Mouse (Mus musculus) embryonic facial prominence, embryonic 15.5 days (tissue): Measurements from ENCODE around the gene Romo1. TPM values are rescaled to one million over a fixed set of nuclear protein-coding genes. Genes with fewer than 3 reads are reported as not detected.
A peak's percentile ranks its signal among the peaks of the same experiment; 100 is the strongest.
"Not testable (repeated sequence)": the region's sequence is repeated elsewhere in the genome, so short reads cannot be mapped to it uniquely, and the experiment has no call there.

Source experiments
- ATAC-seq: fragments of 200-750 bp; cut with Nextera tagmentation; 2 replicates; pipeline ENCODE4 v1.8.0; 2017; ENCODE audit warnings: low read depth, moderate TSS enrichment; ENCODE audit not compliant: insufficient number of reproducible peaks, low FRiP score, low TSS enrichment
- H3K27ac ChIP-seq: fragments of 300-500 bp; sonication (generic); replicated peaks from 2 replicates; pipeline ENCODE4 v1.5.1; 2015; ENCODE audit warnings: mild to moderate bottlenecking, inconsistent platforms
- H3K27me3 ChIP-seq: fragments of 300-500 bp; sonication (generic); 2 replicates; pipeline ENCODE4 v1.6.1; 2015; ENCODE audit warnings: inconsistent platforms
- H3K36me3 ChIP-seq: fragments of 300-500 bp; sonication (generic); 2 replicates; pipeline ENCODE4 v1.6.1; 2015; ENCODE audit warnings: mild to moderate bottlenecking, inconsistent platforms
- H3K4me1 ChIP-seq: fragments of 300-500 bp; sonication (generic); 2 replicates; pipeline ENCODE4 v1.6.1; 2015; ENCODE audit warnings: inconsistent platforms
- H3K4me2 ChIP-seq: fragments of 300-500 bp; sonication (generic); replicated peaks from 2 replicates; pipeline ENCODE4 v1.6.1; 2015; ENCODE audit warnings: mild to moderate bottlenecking, inconsistent platforms
- H3K4me3 ChIP-seq: fragments of 300-500 bp; sonication (generic); replicated peaks from 2 replicates; pipeline ENCODE4 v1.5.1; 2015; ENCODE audit warnings: mild to moderate bottlenecking, inconsistent platforms
- H3K9ac ChIP-seq: fragments of 300-500 bp; sonication (generic); 2 replicates; pipeline ENCODE4 v1.6.1; 2015; ENCODE audit warnings: inconsistent platforms
- H3K9me3 ChIP-seq: fragments of 300-500 bp; sonication (generic); replicated peaks from 2 replicates; pipeline ENCODE4 v1.6.1; 2016; ENCODE audit warnings: inconsistent platforms
- WGBS: fragments of 180-500 bp; shearing (Covaris S2); methylation state at CpG from one replicate; pipeline ENCODE4 v1.1.7; 2015; 5-methylcytosine and 5-hydroxymethylcytosine counted together
- polyA plus RNA-seq: library from polyadenylated mRNA; unstranded; fragments of >200 nt; fragmentation: Nextera tagmentation; extraction: Ambion mirVana; gene quantifications from 2 replicates; pipeline ENCODE4 v1.2.1, GENCODE M21; 2015

Gene Romo1
- polyA plus RNA-seq: 389 and 403 TPM in 2 replicates

DNA sequence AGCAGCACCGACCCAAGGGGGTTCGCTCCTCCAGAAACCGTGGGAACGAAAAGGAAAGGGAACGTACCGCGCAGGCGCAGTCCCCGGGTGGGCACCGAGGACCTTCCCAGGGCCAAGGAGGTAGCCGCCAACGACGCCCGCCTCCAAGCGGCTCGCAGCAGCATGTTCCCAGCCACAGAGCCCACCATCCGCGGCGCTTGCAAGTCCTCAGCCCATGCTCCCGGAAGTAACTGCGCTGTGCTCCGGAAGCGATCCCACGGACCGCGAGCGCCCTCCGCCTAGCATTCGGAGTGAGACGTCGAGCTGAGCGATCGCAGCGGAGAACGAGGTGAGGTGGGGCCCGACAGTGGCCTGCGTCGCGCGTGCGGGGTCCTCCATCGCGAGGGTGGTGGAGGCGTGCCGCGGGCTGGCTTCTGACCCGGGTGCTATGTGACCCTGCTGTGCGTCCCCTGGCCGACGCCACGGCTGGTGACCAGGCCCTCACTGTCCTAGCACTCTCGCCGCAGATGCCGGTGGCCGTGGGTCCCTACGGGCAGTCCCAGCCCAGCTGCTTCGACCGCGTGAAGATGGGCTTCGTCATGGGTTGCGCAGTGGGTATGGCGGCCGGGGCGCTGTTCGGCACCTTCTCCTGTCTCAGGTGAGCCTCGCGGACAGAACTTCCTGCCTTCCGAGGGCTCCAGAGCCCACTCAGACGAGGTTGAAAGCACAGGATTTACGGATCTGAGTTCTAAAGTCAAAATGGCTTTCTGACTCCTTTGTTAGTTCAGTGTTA lies at the start of gene Romo1, which contains the start of gene Nfs1:
Gene Romo1, plus strand, starts transcription at position 87 of the 772 bp plus-strand sequence.
Gene Nfs1, minus strand, starts transcription at position 234 of the 772 bp plus-strand sequence.
- Histone ChIP-seq H3K27me3 (no peaks in the 10 kb centered on the region), H3K4me3 (peak within 1 kb of the TSS; percentile 87), H3K9me3 (no peaks in the 10 kb centered on the region), H3K27ac (peak within 1 kb of the TSS; percentile 94), H3K36me3 (peaks cover 35% of the 10 kb centered on the region), H3K4me2 (peak within 1 kb of the TSS; percentile 74), H3K4me1 (peaks cover 10% of the 10 kb centered on the region), H3K9ac (peak within 1 kb of the TSS; percentile 87)
- ATAC-seq: peak; percentile 97
- under 1% methylated on average over 70 of the region's 70 CpGs for WGBS

DNA sequence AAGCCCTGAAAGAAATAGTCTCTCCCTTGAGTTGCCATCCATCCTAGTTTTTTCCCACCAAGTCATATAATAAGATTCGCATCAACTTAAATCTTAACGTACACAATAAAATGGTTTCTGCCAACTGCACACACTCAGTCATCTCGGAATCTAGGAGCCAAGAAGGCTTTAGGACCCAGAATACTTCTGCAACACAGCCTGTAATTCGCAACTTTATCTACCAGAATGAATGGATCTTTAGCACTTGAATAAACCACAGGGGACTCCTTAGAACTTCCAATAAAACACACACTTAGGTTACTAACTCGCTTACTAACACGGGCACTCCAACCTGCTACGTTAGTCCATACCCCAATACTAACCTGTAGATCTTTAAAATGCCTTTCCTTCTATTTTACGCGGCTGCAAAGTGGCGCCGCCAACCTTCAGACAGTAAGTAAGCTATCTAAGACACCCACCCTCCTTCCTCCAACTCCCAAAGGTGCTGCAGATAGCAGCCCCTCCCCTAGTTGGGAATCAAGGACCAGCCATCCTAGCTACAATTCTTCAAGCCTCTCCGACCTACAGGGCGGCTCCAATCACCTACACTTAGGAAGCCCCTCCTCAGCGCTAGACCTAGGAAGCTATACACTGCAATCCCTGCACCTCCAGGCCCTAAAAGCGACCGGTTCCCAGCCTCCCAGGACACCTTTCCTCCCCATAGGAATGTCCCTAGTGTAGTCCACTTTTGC lies 33.0 kb upstream of the Romo1 start:
- Histone ChIP-seq H3K36me3 (no peaks in the 10 kb centered on the region), H3K27ac (peak overlapping the region; percentile 94), H3K9ac (peak overlapping the region; percentile 95), H3K4me3 (peak overlapping the region; percentile 91), H3K4me2 (peak overlapping the region; percentile 65), H3K27me3 (no peaks in the 10 kb centered on the region), H3K4me1 (0 out of 2 replicates have a peak, but pooled peaks cover 3% of the 10 kb centered on the region), H3K9me3 (no peaks in the 10 kb centered on the region)
- peak; percentile 52; the same call in 1 of the 2 replicates for ATAC-seq
- under 1% methylated on average over 16 of the region's 16 CpGs for WGBS

DNA sequence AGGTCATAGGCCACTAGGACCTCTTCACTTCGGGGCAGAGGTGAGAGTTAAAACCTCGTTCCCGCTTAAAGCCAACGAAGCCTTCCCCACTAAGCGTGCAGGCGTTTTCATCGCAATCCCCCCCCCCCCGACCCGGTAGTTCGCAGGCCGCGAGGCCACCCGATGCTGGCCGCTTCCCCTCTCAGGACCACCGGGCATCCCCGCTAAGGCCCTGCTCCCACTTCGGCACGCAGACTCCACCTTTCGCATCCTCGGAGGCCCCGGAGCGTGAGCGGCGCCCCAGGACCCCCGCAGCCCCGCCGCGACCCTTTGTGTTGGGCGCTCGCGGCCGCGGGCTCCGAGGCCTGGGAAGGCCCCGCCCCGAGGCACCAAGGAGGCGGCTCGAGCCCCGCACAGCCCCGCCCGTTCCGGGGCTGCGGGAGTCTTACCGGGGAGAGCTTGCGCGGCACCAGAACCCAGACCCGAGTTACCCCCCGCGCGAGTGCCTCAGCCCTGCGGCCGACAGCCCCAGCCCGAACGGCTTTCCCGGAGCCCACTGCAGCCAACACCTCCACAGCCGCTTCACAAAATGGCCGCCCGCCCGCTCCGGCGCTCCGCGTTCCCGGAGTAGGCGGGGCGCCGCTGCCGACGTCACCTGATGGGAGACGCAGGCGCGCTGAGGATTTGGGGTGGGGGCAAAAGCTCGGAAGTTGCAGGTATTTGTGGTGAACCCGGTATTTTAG lies 32.3 kb upstream of the Romo1 start, which contains the start of the genes Cpne1 and Rbm12:
Gene Cpne1, minus strand, starts transcription at position 608 of the 722 bp plus-strand sequence.
Gene Rbm12, minus strand, starts transcription at position 621 of the 722 bp plus-strand sequence.
- H3K36me3 ChIP-seq: no peaks in the 10 kb centered on the region
- H3K27ac ChIP-seq: peak within 1 kb of the TSS; percentile 94
- peak within 1 kb of the TSS; percentile 95 for H3K9ac ChIP-seq
- WGBS: under 1% methylated on average over 74 of the region's 74 CpGs
- H3K4me2 ChIP-seq: peak within 1 kb of the TSS; percentile 65
- peak within 1 kb of the TSS; percentile 91 for H3K4me3 ChIP-seq
- H3K4me1 ChIP-seq: 0 out of 2 replicates have a peak, but pooled peaks cover 3% of the 10 kb centered on the region
- no peaks in the 10 kb centered on the region for H3K27me3 ChIP-seq
- H3K9me3 ChIP-seq: no peaks in the 10 kb centered on the region
- peak; percentile 94 for ATAC-seq

DNA sequence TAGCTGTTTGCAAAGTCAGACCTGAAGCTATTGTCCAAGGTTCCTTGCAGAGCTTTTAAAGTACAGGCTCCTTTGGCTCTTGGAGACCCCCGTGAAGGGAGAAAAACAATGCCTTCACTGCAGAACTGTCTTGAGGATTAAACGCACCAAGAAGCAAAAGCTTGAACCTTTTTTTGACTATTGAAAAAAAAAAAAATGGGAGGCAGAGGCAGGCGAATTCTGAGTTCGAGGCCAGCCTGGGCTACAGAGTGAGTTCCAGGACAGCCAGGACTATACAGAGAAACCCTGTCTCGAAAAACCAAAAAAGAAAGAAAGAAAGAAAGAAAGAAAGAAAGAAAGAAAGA lies 31.8 kb upstream of the Romo1 start:
- 28% methylated on average over 5 of the region's 5 CpGs for WGBS
- H3K9me3 ChIP-seq, H3K4me1 ChIP-seq, H3K36me3 ChIP-seq, H3K9ac ChIP-seq, ATAC-seq, H3K27me3 ChIP-seq: not testable (repeated sequence)
- peak overlapping the region; percentile 94 for H3K27ac ChIP-seq
- H3K4me2 ChIP-seq: peak overlapping the region; percentile 49
- H3K4me3 ChIP-seq: peak overlapping the region; percentile 91

DNA sequence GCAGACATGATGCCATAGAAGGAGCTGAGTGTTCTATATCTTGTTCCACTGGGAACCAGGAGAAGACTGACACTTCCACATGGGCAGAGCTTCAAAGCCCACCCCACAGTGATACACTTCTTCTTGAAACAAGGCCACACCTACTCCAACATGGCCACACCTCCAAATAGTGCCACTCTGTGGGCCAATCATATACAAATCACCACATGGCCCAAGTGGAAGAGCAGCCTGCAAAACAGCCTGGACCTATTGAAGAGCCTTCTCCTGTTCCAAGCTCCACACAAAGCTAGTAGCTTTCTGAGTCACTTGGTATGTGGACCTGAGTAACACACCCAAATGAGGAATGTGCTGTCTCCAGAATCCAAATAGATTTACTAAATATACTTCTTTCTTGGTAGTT lies 24.3 kb upstream of the Romo1 start:
- Histone ChIP-seq H3K9me3 (no peaks in the 10 kb centered on the region), H3K4me2 (no peak overlapping the region), H3K27me3 (no peaks in the 10 kb centered on the region), H3K9ac (no peak overlapping the region), H3K4me1 (no peaks in the 10 kb centered on the region), H3K27ac (no peak overlapping the region), H3K4me3 (no peak overlapping the region), H3K36me3 (peaks cover 17% of the 10 kb centered on the region)
- no peak for ATAC-seq

DNA sequence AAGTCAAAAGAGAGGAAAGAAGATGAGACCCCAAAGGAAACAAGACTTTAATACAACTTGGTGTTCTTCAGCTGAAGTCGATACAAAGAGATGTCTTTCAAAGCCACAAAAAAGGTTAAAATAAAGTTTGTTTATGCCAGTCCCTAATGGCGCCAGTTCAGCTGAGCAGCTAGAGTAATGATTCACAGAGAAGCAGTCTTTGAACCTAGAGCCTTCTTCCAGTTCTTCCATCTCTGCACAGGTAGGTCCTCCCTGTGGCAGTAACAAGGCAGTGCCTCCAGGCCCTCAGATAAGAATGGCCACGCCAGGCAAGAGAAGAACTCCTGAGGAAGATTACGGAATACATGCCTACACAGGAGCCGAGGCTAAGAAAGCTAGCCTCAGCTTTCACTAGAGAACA lies 20.1 kb upstream of the Romo1 start:
- H3K4me1 ChIP-seq: no peaks in the 10 kb centered on the region
- H3K9ac ChIP-seq: no peak overlapping the region
- no peaks in the 10 kb centered on the region for H3K27me3 ChIP-seq
- H3K27ac ChIP-seq: no peak overlapping the region
- no peaks in the 10 kb centered on the region for H3K9me3 ChIP-seq
- H3K4me2 ChIP-seq: no peak overlapping the region
- peaks cover 34% of the 10 kb centered on the region for H3K36me3 ChIP-seq
- ATAC-seq: no peak
- H3K4me3 ChIP-seq: no peak overlapping the region
- WGBS: 90% methylated on average over 5 of the region's 5 CpGs

DNA sequence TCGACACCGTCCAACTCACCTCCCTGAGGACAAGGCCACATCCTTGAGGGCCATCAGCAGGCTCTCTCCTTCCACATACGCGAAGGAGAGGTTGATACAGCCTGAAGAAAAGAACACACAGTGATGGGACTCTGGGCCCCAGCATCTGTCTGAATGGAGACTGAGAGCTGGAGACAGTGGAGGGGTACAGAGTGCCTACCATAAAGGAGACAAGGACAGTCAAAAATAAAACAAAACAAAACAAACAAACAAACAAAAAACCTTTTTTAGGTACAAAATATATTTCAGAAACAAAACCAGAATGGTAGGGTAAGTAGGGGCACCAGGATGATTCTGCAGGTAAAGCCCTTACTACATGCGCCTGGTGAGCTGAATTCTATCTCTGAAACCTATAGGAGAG lies 16.8 kb upstream of the Romo1 start, which contains the start of gene Gm28036:
Gene Gm28036, minus strand, starts transcription at position 101 of the 400 bp plus-strand sequence.
- Histone ChIP-seq H3K36me3 (peaks cover 39% of the 10 kb centered on the region), H3K27ac (no peak within 1 kb of the TSS), H3K4me2 (no peak within 1 kb of the TSS), H3K27me3 (no peaks in the 10 kb centered on the region), H3K4me3 (no peak within 1 kb of the TSS), H3K4me1 (no peaks in the 10 kb centered on the region), H3K9me3 (no peaks in the 10 kb centered on the region), H3K9ac (no peak within 1 kb of the TSS)
- ATAC-seq: no peak
- 96% methylated on average over 5 of the region's 5 CpGs for WGBS

DNA sequence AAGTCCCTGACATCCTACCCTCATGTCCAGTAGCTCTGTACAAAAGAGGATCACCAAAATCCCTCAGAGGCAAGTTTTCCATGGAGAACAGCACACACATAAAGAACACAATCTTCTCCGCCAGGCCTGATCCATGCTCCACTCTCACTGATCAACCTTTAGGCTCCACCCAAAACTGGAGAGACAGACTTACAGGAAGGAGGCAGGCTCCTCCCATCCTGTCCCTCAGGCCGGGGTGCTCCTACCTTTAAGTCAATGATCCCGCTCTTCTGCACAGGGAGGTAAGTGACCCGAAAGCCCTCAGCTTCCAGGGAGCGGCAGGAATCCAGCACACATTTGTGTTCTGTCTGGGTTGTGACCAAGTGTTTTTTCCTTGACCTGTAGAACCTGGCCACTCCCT lies 9.7 kb upstream of the Romo1 start:
- no peak overlapping the region for H3K9ac ChIP-seq

DNA sequence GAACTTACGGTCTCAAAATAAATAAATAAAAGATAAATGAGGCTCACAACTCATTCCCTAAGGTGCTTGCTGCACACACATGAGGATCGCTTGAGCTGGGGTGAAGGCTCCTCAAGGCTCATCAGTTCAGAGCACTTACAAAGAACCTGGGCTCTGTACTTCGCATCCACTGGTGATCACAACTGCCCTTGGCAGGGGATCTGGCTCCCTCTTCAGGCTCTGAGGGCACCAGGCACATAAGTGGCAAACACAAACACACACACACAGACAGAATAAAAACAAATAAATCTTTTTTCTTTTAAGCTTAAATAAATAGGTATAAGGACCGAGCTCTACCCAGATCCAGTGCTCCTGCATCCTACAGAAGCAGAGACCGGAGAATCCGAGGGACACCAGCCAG lies 8.1 kb upstream of the Romo1 start:
- Histone ChIP-seq H3K4me3 (no peak overlapping the region), H3K4me2 (no peak overlapping the region), H3K9ac (no peak overlapping the region), H3K27ac (no peak overlapping the region), H3K36me3 (peaks cover 18% of the 10 kb centered on the region), H3K4me1 (no peaks in the 10 kb centered on the region), H3K27me3 (no peaks in the 10 kb centered on the region), H3K9me3 (no peaks in the 10 kb centered on the region)
- no peak for ATAC-seq
- WGBS: 86% methylated on average over 6 of the region's 6 CpGs

More for the DNA sequence above, 9.7 kb upstream of the Romo1 start:
- no peak overlapping the region for H3K4me3 ChIP-seq
- no peaks in the 10 kb centered on the region for H3K4me1 ChIP-seq
- no peaks in the 10 kb centered on the region for H3K9me3 ChIP-seq
- no peak for ATAC-seq
- 83% methylated on average over 5 of the region's 5 CpGs for WGBS
- peaks cover 18% of the 10 kb centered on the region for H3K36me3 ChIP-seq
- H3K27me3 ChIP-seq: no peaks in the 10 kb centered on the region
- H3K4me2 ChIP-seq: no peak overlapping the region
- no peak overlapping the region for H3K27ac ChIP-seq

DNA sequence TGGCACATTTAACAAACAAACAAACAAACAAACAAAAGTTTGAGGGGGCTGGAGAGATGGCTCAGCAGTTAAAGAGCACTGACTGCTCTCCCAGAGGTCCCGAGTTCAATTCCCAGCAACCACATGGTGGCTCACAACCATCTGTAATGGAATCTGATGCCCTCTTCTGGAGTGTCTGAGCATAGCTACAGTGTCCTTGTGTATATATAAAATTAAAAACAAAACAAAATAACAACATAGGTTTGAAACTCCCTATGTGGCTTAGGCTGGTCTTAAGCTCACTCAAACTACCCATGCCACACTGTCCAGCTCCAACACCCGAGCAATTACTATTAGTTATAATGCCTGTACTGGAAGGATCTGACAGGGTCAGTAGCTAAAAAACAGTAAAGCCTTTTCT lies 1.0 kb upstream of the Romo1 start:
- no peaks in the 10 kb centered on the region for H3K27me3 ChIP-seq
- ATAC-seq: no peak
- no peaks in the 10 kb centered on the region for H3K9me3 ChIP-seq
- peaks cover 10% of the 10 kb centered on the region for H3K4me1 ChIP-seq
- WGBS: 78% methylated on average over 2 of the region's 2 CpGs
- H3K4me3 ChIP-seq: peak overlapping the region; percentile 87
- H3K27ac ChIP-seq: no peak overlapping the region
- no peak overlapping the region for H3K9ac ChIP-seq
- H3K4me2 ChIP-seq: peak overlapping the region; percentile 74
- H3K36me3 ChIP-seq: peaks cover 29% of the 10 kb centered on the region

DNA sequence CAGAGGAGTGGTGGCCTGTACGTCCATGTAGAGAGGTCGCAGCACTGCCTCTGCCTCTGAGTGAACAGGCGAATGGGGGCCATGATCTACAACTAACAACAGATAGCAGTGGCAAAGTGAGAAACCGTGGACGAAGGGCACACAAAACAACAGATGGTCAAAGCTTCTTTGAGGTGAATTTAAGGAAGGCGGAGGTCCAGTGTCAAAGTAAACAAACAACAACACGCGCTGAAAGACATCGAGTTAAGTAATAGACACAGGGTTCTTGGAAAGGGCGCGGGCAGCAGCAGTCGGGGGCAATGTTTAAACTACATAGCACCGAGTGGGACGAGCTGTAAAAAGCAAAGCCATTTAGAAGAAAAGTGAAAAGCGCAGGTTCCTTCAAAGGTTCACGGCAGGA lies 472 bp upstream of the Romo1 start:
- 3% methylated on average over 16 of the region's 16 CpGs for WGBS
- no peak for ATAC-seq
- peak overlapping the region; percentile 74 for H3K4me2 ChIP-seq
- H3K9ac ChIP-seq: peak overlapping the region; percentile 87
- no peaks in the 10 kb centered on the region for H3K9me3 ChIP-seq
- peaks cover 10% of the 10 kb centered on the region for H3K4me1 ChIP-seq
- H3K27ac ChIP-seq: peak overlapping the region; percentile 94
- peaks cover 33% of the 10 kb centered on the region for H3K36me3 ChIP-seq
- no peaks in the 10 kb centered on the region for H3K27me3 ChIP-seq
- H3K4me3 ChIP-seq: peak overlapping the region; percentile 87
